Mouse (Mus musculus): ENCODE measurements around the gene Adamtsl2. TPM values are rescaled to one million over a fixed set of nuclear protein-coding genes. Genes with fewer than 3 reads are reported as not detected.

Gene Adamtsl2
- total RNA-seq, 1 experiment = 0.36 TPM

DNA sequence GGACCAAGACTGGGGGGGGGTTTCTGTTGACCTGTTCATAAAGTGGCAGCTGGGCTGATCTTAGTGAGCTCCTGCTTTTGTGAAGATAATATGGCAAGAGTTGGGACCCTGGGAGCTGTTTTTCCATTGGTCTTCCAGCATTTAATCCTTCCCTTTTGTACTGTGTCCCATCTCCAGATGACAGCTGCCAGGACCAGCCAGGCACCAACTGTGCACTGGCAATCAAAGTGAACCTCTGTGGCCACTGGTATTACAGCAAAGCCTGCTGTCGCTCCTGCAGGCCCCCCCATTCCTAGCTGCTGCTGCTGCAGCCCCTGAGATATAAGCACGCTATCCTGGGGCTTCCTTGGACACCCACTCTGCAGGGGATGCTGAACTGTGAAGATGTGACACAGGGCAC, 29.0 kb downstream of the Adamtsl2 start:
- H3K4me3 ChIP-seq (ENCODE audit: insufficient read depth in 1 of 2, low read depth in 1 of 2, low read length in 2 of 2, poor library complexity in 1 of 2, severe bottlenecking in 1 of 2) = no peak overlapping the region
- no peak overlapping the region for H3K9ac ChIP-seq (ENCODE audit: insufficient read depth, low read depth, low read length, poor library complexity, severe bottlenecking)
- TF ChIP-seq HCFC1 (IDR thresholded peaks at IDR 0.05; ENCODE audit: borderline replicate concordance, insufficient read depth, low read length) (no peak), CHD2 (IDR thresholded peaks at IDR 0.05; ENCODE audit: low read depth, low read length) (no peak), MAFK (IDR thresholded peaks at IDR 0.05; ENCODE audit: insufficient read depth, low read depth, low read length) (no peak), ZNF384 (IDR thresholded peaks at IDR 0.05; ENCODE audit: low read depth, low read length) (no peak), ZC3H11A (IDR thresholded peaks at IDR 0.05; ENCODE audit: borderline replicate concordance, low read depth, low read length) (no peak)
- H3K27ac ChIP-seq (ENCODE audit: insufficient read depth, low read depth, low read length, poor library complexity, severe bottlenecking) = no peak overlapping the region
- in situ Hi-C loops (cut with MboI; ENCODE audit: low sequenced_read_pairs in 2 of 2, unreplicated experiment in 2 of 2) = no loop called here
- no peaks in the 10 kb centered on the region for H3K36me3 ChIP-seq (ENCODE audit: control insufficient read depth, insufficient read depth, low read length, poor library complexity, severe bottlenecking)
- H3K4me1 ChIP-seq (ENCODE audit: control insufficient read depth in 2 of 2, insufficient read depth in 2 of 2, low read length in 2 of 2, poor library complexity in 1 of 2) = peaks cover 0 to 2% of the 10 kb centered on the region in 2 experiments; a peak in 1 of 4 replicates
- no peak for DNase-seq (ENCODE audit: low read depth, low spot score)
- H3K9me3 ChIP-seq (ENCODE audit: control insufficient read depth, insufficient read depth, low read depth, low read length) = no peaks in the 10 kb centered on the region

GRCm38 (mm10) chr2:27109052-27109451, 29.9 kb downstream of the Adamtsl2 start:
- H3K36me3 ChIP-seq (ENCODE audit: control insufficient read depth, insufficient read depth, low read length, poor library complexity, severe bottlenecking) = no peaks in the 10 kb centered on the region
- DNase-seq (ENCODE audit: low read depth, low spot score) = no peak
- no peak overlapping the region for H3K4me3 ChIP-seq (ENCODE audit: insufficient read depth in 1 of 2, low read depth in 1 of 2, low read length in 2 of 2, poor library complexity in 1 of 2, severe bottlenecking in 1 of 2)
- no peaks in the 10 kb centered on the region for H3K9me3 ChIP-seq (ENCODE audit: control insufficient read depth, insufficient read depth, low read depth, low read length)
- H3K4me1 ChIP-seq (ENCODE audit: control insufficient read depth in 2 of 2, insufficient read depth in 2 of 2, low read length in 2 of 2, poor library complexity in 1 of 2) = peaks cover 0 to 2% of the 10 kb centered on the region in 2 experiments; a peak in 1 of 4 replicates
- no peak overlapping the region for H3K9ac ChIP-seq (ENCODE audit: insufficient read depth, low read depth, low read length, poor library complexity, severe bottlenecking)
- in situ Hi-C loops (cut with MboI; ENCODE audit: low sequenced_read_pairs in 2 of 2, unreplicated experiment in 2 of 2) = no loop called here
- H3K27ac ChIP-seq (ENCODE audit: insufficient read depth, low read depth, low read length, poor library complexity, severe bottlenecking) = no peak overlapping the region
- TF ChIP-seq HCFC1 (IDR thresholded peaks at IDR 0.05; ENCODE audit: borderline replicate concordance, insufficient read depth, low read length) (no peak), ZC3H11A (IDR thresholded peaks at IDR 0.05; ENCODE audit: borderline replicate concordance, low read depth, low read length) (no peak), CHD2 (IDR thresholded peaks at IDR 0.05; ENCODE audit: low read depth, low read length) (no peak), ZNF384 (IDR thresholded peaks at IDR 0.05; ENCODE audit: low read depth, low read length) (no peak), MAFK (IDR thresholded peaks at IDR 0.05; ENCODE audit: insufficient read depth, low read depth, low read length) (no peak)

DNA sequence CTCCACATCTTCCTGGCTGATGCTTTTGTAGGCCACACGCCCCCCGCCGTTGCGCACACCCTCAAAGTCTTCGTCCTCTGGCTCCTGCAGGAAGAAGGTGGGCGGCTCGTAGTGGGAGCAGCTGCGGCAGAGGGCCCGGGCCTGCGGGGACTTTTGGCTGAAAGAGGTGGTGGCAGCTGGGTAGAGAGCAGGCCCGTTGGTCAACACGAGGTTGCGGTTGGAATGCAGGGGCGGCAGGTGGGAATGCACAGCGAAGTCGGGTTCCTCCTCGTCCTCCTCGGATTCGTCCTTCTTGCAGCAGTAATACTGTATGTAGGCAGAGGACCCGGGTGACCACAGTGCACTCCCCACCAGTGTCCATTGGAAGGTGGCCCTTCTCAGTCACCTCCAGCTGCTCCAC, 33.4 kb downstream of the Adamtsl2 start:
- TF ChIP-seq CHD2 (IDR thresholded peaks at IDR 0.05; ENCODE audit: low read depth, low read length) = no peak
- no peak for TF ChIP-seq ZNF384 (IDR thresholded peaks at IDR 0.05; ENCODE audit: low read depth, low read length)
- TF ChIP-seq ZC3H11A (IDR thresholded peaks at IDR 0.05; ENCODE audit: borderline replicate concordance, low read depth, low read length) = no peak
- TF ChIP-seq MAFK (IDR thresholded peaks at IDR 0.05; ENCODE audit: insufficient read depth, low read depth, low read length) = no peak
- TF ChIP-seq HCFC1 (IDR thresholded peaks at IDR 0.05; ENCODE audit: borderline replicate concordance, insufficient read depth, low read length) = no peak
- in situ Hi-C loops (cut with MboI; ENCODE audit: low sequenced_read_pairs in 2 of 2, unreplicated experiment in 2 of 2) = no loop called here
- Histone ChIP-seq H3K4me3 (ENCODE audit: insufficient read depth in 1 of 2, low read depth in 1 of 2, low read length in 2 of 2, poor library complexity in 1 of 2, severe bottlenecking in 1 of 2) (no peak overlapping the region), H3K36me3 (ENCODE audit: control insufficient read depth, insufficient read depth, low read length, poor library complexity, severe bottlenecking) (no peaks in the 10 kb centered on the region), H3K27ac (ENCODE audit: insufficient read depth, low read depth, low read length, poor library complexity, severe bottlenecking) (no peak overlapping the region), H3K9ac (ENCODE audit: insufficient read depth, low read depth, low read length, poor library complexity, severe bottlenecking) (no peak overlapping the region), H3K4me1 (ENCODE audit: control insufficient read depth in 2 of 2, insufficient read depth in 2 of 2, low read length in 2 of 2, poor library complexity in 1 of 2) (peaks cover 0 to 2% of the 10 kb centered on the region in 2 experiments; a peak in 1 of 4 replicates), H3K9me3 (ENCODE audit: control insufficient read depth, insufficient read depth, low read depth, low read length) (no peaks in the 10 kb centered on the region)
- DNase-seq (ENCODE audit: low read depth, low spot score) = no peak

DNA sequence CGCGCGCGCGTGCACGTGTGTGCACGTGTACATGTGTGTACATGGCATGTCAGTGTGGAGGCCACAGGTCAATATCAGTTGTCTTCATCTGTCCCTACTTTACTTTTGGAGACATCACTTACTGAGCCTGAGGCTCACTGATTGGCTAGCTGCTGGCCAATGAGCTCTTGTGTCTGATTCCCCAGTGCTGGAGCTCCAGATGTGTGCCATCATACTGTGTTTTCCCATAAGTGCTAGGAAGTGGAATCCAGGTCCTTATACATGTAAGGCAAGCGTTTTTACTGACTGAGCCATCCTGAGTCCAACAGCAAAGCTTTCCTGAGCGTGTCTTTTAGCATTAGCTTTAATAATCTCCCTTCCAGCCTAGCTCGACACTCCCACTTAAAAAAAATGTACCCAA, 35.0 kb downstream of the Adamtsl2 start:
- no peak for TF ChIP-seq ZNF384 (IDR thresholded peaks at IDR 0.05; ENCODE audit: low read depth, low read length)
- no peak for TF ChIP-seq ZC3H11A (IDR thresholded peaks at IDR 0.05; ENCODE audit: borderline replicate concordance, low read depth, low read length)
- TF ChIP-seq CHD2 (IDR thresholded peaks at IDR 0.05; ENCODE audit: low read depth, low read length) = no peak
- TF ChIP-seq HCFC1 (IDR thresholded peaks at IDR 0.05; ENCODE audit: borderline replicate concordance, insufficient read depth, low read length) = no peak
- no peak for TF ChIP-seq MAFK (IDR thresholded peaks at IDR 0.05; ENCODE audit: insufficient read depth, low read depth, low read length)
- no peaks in the 10 kb centered on the region for H3K9me3 ChIP-seq (ENCODE audit: control insufficient read depth, insufficient read depth, low read depth, low read length)
- no peak overlapping the region for H3K9ac ChIP-seq (ENCODE audit: insufficient read depth, low read depth, low read length, poor library complexity, severe bottlenecking)
- H3K27ac ChIP-seq (ENCODE audit: insufficient read depth, low read depth, low read length, poor library complexity, severe bottlenecking) = no peak overlapping the region
- no peak overlapping the region for H3K4me3 ChIP-seq (ENCODE audit: insufficient read depth in 1 of 2, low read depth in 1 of 2, low read length in 2 of 2, poor library complexity in 1 of 2, severe bottlenecking in 1 of 2)
- peaks cover 0 to 2% of the 10 kb centered on the region in 2 experiments; a peak in 1 of 4 replicates for H3K4me1 ChIP-seq (ENCODE audit: control insufficient read depth in 2 of 2, insufficient read depth in 2 of 2, low read length in 2 of 2, poor library complexity in 1 of 2)
- DNase-seq (ENCODE audit: low read depth, low spot score) = no peak
- H3K36me3 ChIP-seq (ENCODE audit: control insufficient read depth, insufficient read depth, low read length, poor library complexity, severe bottlenecking) = no peaks in the 10 kb centered on the region
- in situ Hi-C loops (cut with MboI; ENCODE audit: low sequenced_read_pairs in 2 of 2, unreplicated experiment in 2 of 2) = no loop called here

DNA sequence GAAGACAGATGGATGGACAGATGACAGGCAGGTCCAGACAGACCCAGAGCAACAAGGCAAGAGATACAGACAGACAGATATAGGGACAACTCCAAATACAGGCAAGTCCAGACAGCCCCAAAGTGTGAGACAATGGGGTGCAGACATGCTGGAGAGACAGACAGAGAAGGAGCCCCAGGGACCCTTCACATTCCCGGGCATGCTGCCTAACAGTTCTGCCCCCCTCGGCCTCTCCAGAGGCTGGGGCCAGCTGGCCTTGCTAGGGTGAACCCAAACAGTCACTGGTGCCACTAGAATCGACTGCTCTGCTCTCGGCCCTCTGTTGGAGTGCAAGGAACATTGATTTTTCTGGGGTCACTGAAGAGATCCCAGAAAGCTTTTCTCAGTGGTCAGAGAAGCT, 39.3 kb downstream of the Adamtsl2 start:
- no peaks in the 10 kb centered on the region for H3K9me3 ChIP-seq (ENCODE audit: control insufficient read depth, insufficient read depth, low read depth, low read length)
- no peaks in the 10 kb centered on the region for H3K36me3 ChIP-seq (ENCODE audit: control insufficient read depth, insufficient read depth, low read length, poor library complexity, severe bottlenecking)
- TF ChIP-seq HCFC1 (IDR thresholded peaks at IDR 0.05; ENCODE audit: borderline replicate concordance, insufficient read depth, low read length) = no peak
- no peak for TF ChIP-seq MAFK (IDR thresholded peaks at IDR 0.05; ENCODE audit: insufficient read depth, low read depth, low read length)
- TF ChIP-seq ZNF384 (IDR thresholded peaks at IDR 0.05; ENCODE audit: low read depth, low read length) = no peak
- TF ChIP-seq ZC3H11A (IDR thresholded peaks at IDR 0.05; ENCODE audit: borderline replicate concordance, low read depth, low read length) = no peak
- TF ChIP-seq CHD2 (IDR thresholded peaks at IDR 0.05; ENCODE audit: low read depth, low read length) = no peak
- no peak overlapping the region for H3K4me3 ChIP-seq (ENCODE audit: insufficient read depth in 1 of 2, low read depth in 1 of 2, low read length in 2 of 2, poor library complexity in 1 of 2, severe bottlenecking in 1 of 2)
- no peaks in the 10 kb centered on the region for H3K4me1 ChIP-seq (ENCODE audit: control insufficient read depth in 2 of 2, insufficient read depth in 2 of 2, low read length in 2 of 2, poor library complexity in 1 of 2)
- in situ Hi-C loops (cut with MboI; ENCODE audit: low sequenced_read_pairs in 2 of 2, unreplicated experiment in 2 of 2) = no loop called here
- DNase-seq (ENCODE audit: low read depth, low spot score) = no peak
- no peak overlapping the region for H3K9ac ChIP-seq (ENCODE audit: insufficient read depth, low read depth, low read length, poor library complexity, severe bottlenecking)
- H3K27ac ChIP-seq (ENCODE audit: insufficient read depth, low read depth, low read length, poor library complexity, severe bottlenecking) = no peak overlapping the region
